Mouse (Mus musculus) right cerebral cortex, postnatal 10 days (tissue): ENCODE results near the gene Ephx3.
"Not testable (repeated sequence)": the region's sequence is repeated elsewhere in the genome, so short reads cannot be mapped to it uniquely, and the experiment has no call there.

Experiments
- DNase-seq, 2 experiments: peaks; one replicate each; pipeline ENCODE4 v3.0.0; 2021; ENCODE audit warnings: low spot score in 2 of 2

Gene Ephx3

GRCm38 (mm10) chr17:32188863-32189636, at the start of gene Ephx3:
Gene Ephx3 (minus strand): TSS chr17:32189549.
- peak in 1 of 2 experiments; percentile 55 for DNase-seq

GRCm38 (mm10) chr17:32238589-32238988, 49.2 kb upstream of the Ephx3 start:
- DNase-seq = no peak

GRCm38 (mm10) chr17:32235534-32236191, 46.3 kb upstream of the Ephx3 start:
- DNase-seq = peak; percentile 87 to 88

GRCm38 (mm10) chr17:32233174-32233573, 43.8 kb upstream of the Ephx3 start:
- no peak for DNase-seq

GRCm38 (mm10) chr17:32229256-32229655, 39.9 kb upstream of the Ephx3 start:
- no peak for DNase-seq

- DNase-seq = no peak
Observed at GRCm38 (mm10) chr17:32220873-32221272, 31.5 kb upstream of the Ephx3 start.

- DNase-seq = not testable (repeated sequence)
Observed at GRCm38 (mm10) chr17:32215587-32215986, 26.2 kb upstream of the Ephx3 start.

GRCm38 (mm10) chr17:32211554-32211953, 22.2 kb upstream of the Ephx3 start:
- DNase-seq = not testable (repeated sequence)

GRCm38 (mm10) chr17:32209752-32210151, 20.4 kb upstream of the Ephx3 start:
- DNase-seq = peak; percentile 68 to 77

- DNase-seq = no peak
Observed at GRCm38 (mm10) chr17:32209144-32209543, 19.8 kb upstream of the Ephx3 start.

- DNase-seq = peak in 1 of 2 experiments; percentile 35
Observed at GRCm38 (mm10) chr17:32207586-32208245, 18.4 kb upstream of the Ephx3 start.

- no peak for DNase-seq
Observed at GRCm38 (mm10) chr17:32205345-32205744, 16.0 kb upstream of the Ephx3 start.

- DNase-seq = no peak
Observed at GRCm38 (mm10) chr17:32202972-32203371, 13.6 kb upstream of the Ephx3 start.

GRCm38 (mm10) chr17:32201086-32201485, 11.7 kb upstream of the Ephx3 start:
- peak in 1 of 2 experiments; percentile 33 for DNase-seq

- DNase-seq = no peak
Observed at GRCm38 (mm10) chr17:32199796-32200195, 10.4 kb upstream of the Ephx3 start.

- DNase-seq = peak in 1 of 2 experiments; percentile 36
Observed at GRCm38 (mm10) chr17:32197156-32197555, 7.8 kb upstream of the Ephx3 start.

- DNase-seq = no peak
Observed at GRCm38 (mm10) chr17:32195725-32196124, 6.4 kb upstream of the Ephx3 start.

- no peak for DNase-seq
Observed at GRCm38 (mm10) chr17:32193010-32193409, 3.7 kb upstream of the Ephx3 start.

GRCm38 (mm10) chr17:32189850-32190249, 501 bp upstream of the Ephx3 start:
- DNase-seq = no peak

GRCm38 (mm10) chr17:32183017-32183416, 6.3 kb downstream of the Ephx3 start:
- no peak for DNase-seq

- peak in 1 of 2 experiments; percentile 56 for DNase-seq
Observed at GRCm38 (mm10) chr17:32179621-32180491, 9.5 kb downstream of the Ephx3 start.
